Mouse (Mus musculus): ENCODE data around the gene Clcn3.

DNA sequence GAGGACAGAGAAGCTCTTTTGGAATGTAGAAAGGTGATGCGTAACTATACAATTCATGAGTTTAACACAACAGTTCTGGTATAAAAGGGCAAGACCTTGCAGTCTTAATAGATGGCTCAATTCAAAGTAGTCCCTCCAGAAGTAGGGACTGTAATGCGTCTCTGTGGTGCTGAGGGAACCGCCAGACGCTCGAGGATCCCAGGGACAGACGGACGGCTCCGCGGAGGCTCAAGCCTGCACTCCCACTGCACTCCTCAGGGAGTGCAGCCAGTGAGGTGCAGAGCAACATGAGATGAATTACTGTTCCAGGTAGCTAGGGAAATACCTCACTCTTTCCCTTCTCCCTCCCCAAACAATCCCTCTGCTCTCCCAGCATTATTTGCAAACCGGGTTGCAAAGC is 70.5 kb downstream of the Clcn3 start:
- TF ChIP-seq POLR2A (IDR thresholded peaks at IDR 0.05; ENCODE audit: extremely low read depth, insufficient read depth, low read length) (no peak), CTCF (IDR thresholded peaks at IDR 0.05; ENCODE audit: extremely low read depth, insufficient read depth, low read length) (no peak)

Measured in cortical plate, adult 2 months (tissue).